Mouse (Mus musculus) thymus, postnatal 0 days (tissue): Measurements from ENCODE around the gene Cdc42bpb. TPM values are rescaled to one million over a fixed set of nuclear protein-coding genes. Genes with fewer than 3 reads are reported as not detected.
A peak's percentile ranks its signal among the peaks of the same experiment; 100 is the strongest.

Experiments
- DNase-seq: peaks from one replicate; pipeline ENCODE4 v3.0.0-alpha.2; 2015; ENCODE audit warnings: low spot score
- polyA plus RNA-seq: library from polyadenylated mRNA; unstranded; fragments of >200 nt; fragmentation: Nextera tagmentation; extraction: Ambion mirVana; gene quantifications from 2 replicates; pipeline ENCODE4 v1.2.1, GENCODE M21; 2015

Gene Cdc42bpb
- polyA plus RNA-seq = 4.3 and 4.9 TPM in 2 replicates

- DNase-seq = no peak
These were observed at the start of gene Cdc42bpb for GRCm38 (mm10) chr12:111377376-111377973. Cdc42bpb (minus strand) TSS chr12:111377718.

- peak; percentile 82 for DNase-seq
These were observed 48.4 kb upstream of the Cdc42bpb start for GRCm38 (mm10) chr12:111425789-111426460.

GRCm38 (mm10) chr12:111425258-111425657 lies 47.7 kb upstream of the Cdc42bpb start:
- peak; percentile 66 for DNase-seq

GRCm38 (mm10) chr12:111424547-111424946 lies 47.0 kb upstream of the Cdc42bpb start:
- no peak for DNase-seq

- DNase-seq = no peak
These were observed 46.1 kb upstream of the Cdc42bpb start for GRCm38 (mm10) chr12:111423570-111424129.

- no peak for DNase-seq
These were observed 45.3 kb upstream of the Cdc42bpb start for GRCm38 (mm10) chr12:111422852-111423251.

GRCm38 (mm10) chr12:111420946-111421709 lies 43.6 kb upstream of the Cdc42bpb start:
- no peak for DNase-seq

GRCm38 (mm10) chr12:111419918-111420317 lies 42.4 kb upstream of the Cdc42bpb start:
- DNase-seq = no peak

- DNase-seq = no peak
These were observed 39.6 kb upstream of the Cdc42bpb start, which contains the start of gene Exoc3l4 for GRCm38 (mm10) chr12:111416921-111417779. Exoc3l4 (plus strand) TSS chr12:111417017.

- peak; percentile 79 for DNase-seq
These were observed 35.8 kb upstream of the Cdc42bpb start for GRCm38 (mm10) chr12:111413300-111413699.

- DNase-seq = no peak
These were observed 35.2 kb upstream of the Cdc42bpb start for GRCm38 (mm10) chr12:111412581-111413284.

GRCm38 (mm10) chr12:111411631-111412355 lies 34.3 kb upstream of the Cdc42bpb start:
- DNase-seq = no peak

GRCm38 (mm10) chr12:111409583-111409982 lies 32.1 kb upstream of the Cdc42bpb start:
- DNase-seq = no peak

GRCm38 (mm10) chr12:111406622-111407021 lies 29.1 kb upstream of the Cdc42bpb start, which contains the start of gene Lbhd2:
Lbhd2 (plus strand) TSS chr12:111406809.
- DNase-seq = peak; percentile 9

GRCm38 (mm10) chr12:111404880-111405279 lies 27.4 kb upstream of the Cdc42bpb start:
- no peak for DNase-seq

GRCm38 (mm10) chr12:111401454-111402184 lies 24.1 kb upstream of the Cdc42bpb start:
- peak; percentile 75 for DNase-seq

- no peak for DNase-seq
These were observed 19.5 kb upstream of the Cdc42bpb start for GRCm38 (mm10) chr12:111396997-111397396.

GRCm38 (mm10) chr12:111394008-111394407 lies 16.5 kb upstream of the Cdc42bpb start:
- DNase-seq = no peak

- no peak for DNase-seq
These were observed 9.6 kb upstream of the Cdc42bpb start for GRCm38 (mm10) chr12:111387146-111387545.
